Mouse (Mus musculus): ENCODE data around the gene A930002H24Rik. TPM values are rescaled to one million over a fixed set of nuclear protein-coding genes. Genes with fewer than 3 reads are reported as not detected.
"Not testable (repeated sequence)": the region's sequence is repeated elsewhere in the genome, so short reads cannot be mapped to it uniquely, and the experiment has no call there.

The A930002H24Rik gene
- polyA plus RNA-seq, 1 experiment from 2014 or later: 2.2 TPM

- no peaks in the 10 kb centered on the region for H3K9me3 ChIP-seq (replicated peaks)
- H3K4me1 ChIP-seq: no peaks in the 10 kb centered on the region
- DNase-seq (ENCODE audit: low spot score): no peak
- 90% methylated on average over 7 of the region's 7 CpGs for WGBS
- no peak overlapping the region for H3K4me3 ChIP-seq
- peaks cover 4% of the 10 kb centered on the region; the same call in 1 of the 2 replicates for H3K27me3 ChIP-seq (ENCODE audit: low read depth, poor library complexity, severe bottlenecking)
- H3K27ac ChIP-seq (replicated peaks): no peak overlapping the region
- H3K36me3 ChIP-seq: no peaks in the 10 kb centered on the region
Measured at GRCm38 (mm10) chr17:63857023-63857544, 6.5 kb downstream of the A930002H24Rik start.

DNA sequence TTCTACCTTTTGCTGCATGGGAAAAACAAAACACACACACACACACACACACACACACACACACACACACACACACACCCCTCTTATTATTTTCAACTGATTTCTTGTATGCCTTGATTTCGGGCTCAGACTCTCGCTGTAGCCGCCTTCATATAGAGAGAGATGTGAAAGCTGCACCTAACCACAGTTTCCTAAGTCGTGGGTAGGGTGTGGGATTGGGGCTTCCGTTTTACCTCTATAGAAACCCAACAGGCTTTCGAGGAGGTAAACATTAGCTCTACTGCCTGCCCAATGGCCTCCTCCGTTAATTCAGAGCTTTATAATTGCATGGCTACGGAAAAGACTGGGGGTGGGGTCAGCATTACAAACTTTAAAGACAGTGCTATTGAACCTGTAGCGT lies 13.6 kb downstream of the A930002H24Rik start:
- WGBS: 80% methylated on average over 9 of the region's 9 CpGs
- Histone ChIP-seq H3K4me1 (peaks cover 11% of the 10 kb centered on the region), H3K36me3 (no peaks in the 10 kb centered on the region), H3K27me3 (ENCODE audit: low read depth, poor library complexity, severe bottlenecking) (no peaks in the 10 kb centered on the region), H3K9me3 (replicated peaks) (no peaks in the 10 kb centered on the region), H3K4me3 (0 out of 2 replicates have a peak overlapping the region, but pooled peaks have one; percentile 81), H3K27ac (replicated peaks) (peak overlapping the region; percentile 93; the same call in 1 of the 2 replicates)
- no peak for DNase-seq (ENCODE audit: low spot score)

DNA sequence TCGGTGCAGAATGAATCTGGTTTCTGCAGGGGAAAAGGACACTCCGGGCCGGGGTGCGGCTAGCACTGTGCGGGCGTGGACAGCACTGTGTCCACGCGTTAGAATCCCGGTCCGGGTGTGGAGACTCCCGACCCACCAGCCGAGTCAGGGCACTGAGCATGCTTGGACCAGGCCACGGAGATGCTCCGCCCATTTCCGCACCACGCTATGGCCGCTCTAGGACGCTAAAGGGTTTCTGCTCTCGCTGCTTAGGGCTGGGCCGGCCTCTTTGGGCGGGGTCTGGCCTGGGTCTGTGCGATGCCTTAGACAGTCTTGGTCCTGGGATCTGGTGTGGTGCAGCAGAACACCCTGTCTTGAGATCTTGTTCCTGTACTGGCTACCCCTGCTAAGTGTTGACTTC lies 14.0 kb downstream of the A930002H24Rik start:
- WGBS: 0% methylated on average over 22 of the region's 22 CpGs
- Histone ChIP-seq H3K4me3 (peak overlapping the region; percentile 81), H3K4me1 (peaks cover 11% of the 10 kb centered on the region), H3K27me3 (ENCODE audit: low read depth, poor library complexity, severe bottlenecking) (no peaks in the 10 kb centered on the region), H3K9me3 (replicated peaks) (no peaks in the 10 kb centered on the region), H3K36me3 (no peaks in the 10 kb centered on the region), H3K27ac (replicated peaks) (peak overlapping the region; percentile 93)
- peak; percentile 89 for DNase-seq (ENCODE audit: low spot score)

DNA sequence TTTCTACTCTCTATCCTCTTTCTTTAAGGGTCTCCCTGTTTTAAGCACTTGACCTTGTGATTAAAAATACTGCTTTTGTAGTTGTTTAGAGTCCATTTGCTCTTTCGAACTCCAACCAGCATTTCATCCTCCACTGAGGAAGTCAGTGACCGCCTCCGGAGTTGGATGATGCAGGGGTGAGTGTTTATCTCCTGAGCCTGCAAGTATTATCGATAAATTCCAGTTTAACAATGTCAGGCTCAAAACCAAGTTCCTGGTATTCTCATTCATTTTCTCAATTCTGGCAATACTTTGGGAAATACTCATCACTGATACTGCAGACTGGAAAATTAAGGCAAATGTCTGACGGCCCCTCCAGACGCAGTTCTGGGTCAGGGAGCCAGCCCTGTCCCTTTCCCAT lies 14.4 kb downstream of the A930002H24Rik start:
- Histone ChIP-seq H3K36me3 (no peaks in the 10 kb centered on the region), H3K27ac (replicated peaks) (peak overlapping the region; percentile 93), H3K4me1 (peaks cover 11% of the 10 kb centered on the region), H3K9me3 (replicated peaks) (no peaks in the 10 kb centered on the region), H3K27me3 (ENCODE audit: low read depth, poor library complexity, severe bottlenecking) (no peaks in the 10 kb centered on the region), H3K4me3 (peak overlapping the region; percentile 81)
- WGBS: 9% methylated on average over 6 of the region's 6 CpGs
- no peak for DNase-seq (ENCODE audit: low spot score)

DNA sequence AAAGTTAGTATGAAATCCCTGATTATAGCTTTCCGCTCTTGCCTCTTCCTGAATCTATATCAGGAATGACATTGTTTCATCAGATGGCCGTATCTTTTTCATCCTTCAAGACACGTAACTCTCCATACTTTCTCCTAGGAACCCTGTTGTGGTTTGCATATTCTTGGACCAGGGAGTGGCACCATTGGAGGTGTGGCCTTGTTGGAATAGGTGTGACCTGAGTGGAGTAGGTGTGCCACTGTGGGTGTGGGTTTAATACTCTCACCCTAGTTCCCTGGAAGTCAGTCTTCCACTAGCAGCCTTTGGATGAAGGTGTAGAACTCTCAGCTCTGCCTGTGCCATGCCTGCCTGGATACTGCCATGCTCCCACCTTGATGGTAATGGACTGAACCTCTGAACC lies 17.8 kb downstream of the A930002H24Rik start:
- 91% methylated on average over 3 of the region's 3 CpGs for WGBS
- peaks cover 11% of the 10 kb centered on the region for H3K4me1 ChIP-seq
- H3K27ac ChIP-seq (replicated peaks); H3K27me3 ChIP-seq (ENCODE audit: low read depth, poor library complexity, severe bottlenecking); H3K9me3 ChIP-seq (replicated peaks); H3K36me3 ChIP-seq; DNase-seq (ENCODE audit: low spot score); H3K4me3 ChIP-seq: not testable (repeated sequence)

- H3K4me1 ChIP-seq: peaks cover 11% of the 10 kb centered on the region
- H3K4me3 ChIP-seq: no peak overlapping the region
- H3K27ac ChIP-seq (replicated peaks): no peak overlapping the region
- no peaks in the 10 kb centered on the region for H3K27me3 ChIP-seq (ENCODE audit: low read depth, poor library complexity, severe bottlenecking)
- 87% methylated on average over 5 of the region's 5 CpGs for WGBS
- DNase-seq (ENCODE audit: low spot score): no peak
- H3K36me3 ChIP-seq: no peaks in the 10 kb centered on the region
- H3K9me3 ChIP-seq (replicated peaks): no peaks in the 10 kb centered on the region
Measured at GRCm38 (mm10) chr17:63844936-63845335, 18.7 kb downstream of the A930002H24Rik start.

GRCm38 (mm10) chr17:63842226-63842625 lies 21.4 kb downstream of the A930002H24Rik start:
- no peaks in the 10 kb centered on the region for H3K36me3 ChIP-seq
- WGBS: 95% methylated on average over 1 of the region's 1 CpGs
- H3K4me3 ChIP-seq: no peak overlapping the region
- H3K27me3 ChIP-seq (ENCODE audit: low read depth, poor library complexity, severe bottlenecking): no peaks in the 10 kb centered on the region
- H3K9me3 ChIP-seq (replicated peaks): no peaks in the 10 kb centered on the region; the same call in 1 of the 2 replicates
- H3K4me1 ChIP-seq: no peaks in the 10 kb centered on the region
- H3K27ac ChIP-seq (replicated peaks): no peak overlapping the region
- DNase-seq (ENCODE audit: low spot score): no peak

DNA sequence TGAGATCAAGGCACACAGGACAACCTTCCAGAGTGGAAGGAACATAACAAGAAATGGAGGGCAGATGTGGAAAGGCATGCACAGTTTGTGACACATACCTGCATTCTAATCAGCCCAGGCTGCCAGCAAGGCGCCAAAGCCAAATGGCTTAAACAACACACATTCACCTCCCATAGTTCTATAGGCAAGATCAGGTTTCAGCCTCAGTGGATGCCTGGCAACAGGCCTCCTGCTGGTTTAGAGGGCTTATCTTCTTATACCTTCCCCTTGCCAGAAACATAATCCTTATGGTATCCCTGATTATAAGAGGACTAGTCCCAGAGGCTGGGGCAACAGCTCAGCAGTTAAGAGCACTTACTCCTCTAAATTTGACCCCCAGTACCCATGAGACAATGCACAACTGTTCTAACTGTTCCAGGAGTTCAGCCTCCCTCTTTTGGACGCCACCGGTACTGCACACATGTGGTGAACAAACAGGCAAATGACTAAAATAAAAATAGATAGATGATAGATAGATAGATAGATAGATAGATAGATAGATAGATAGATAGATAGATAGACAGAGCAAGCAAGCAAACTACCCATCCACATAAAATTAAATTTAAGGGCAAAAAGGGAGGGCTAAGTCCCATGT lies 23.8 kb downstream of the A930002H24Rik start:
- no peaks in the 10 kb centered on the region for H3K27me3 ChIP-seq (ENCODE audit: low read depth, poor library complexity, severe bottlenecking)
- H3K4me1 ChIP-seq: no peaks in the 10 kb centered on the region
- H3K27ac ChIP-seq (replicated peaks): no peak overlapping the region
- H3K9me3 ChIP-seq (replicated peaks): no peaks in the 10 kb centered on the region; the same call in 1 of the 2 replicates
- H3K36me3 ChIP-seq: no peaks in the 10 kb centered on the region
- H3K4me3 ChIP-seq: no peak overlapping the region
- no peak for DNase-seq (ENCODE audit: low spot score)
- WGBS: 88% methylated on average over 3 of the region's 3 CpGs

GRCm38 (mm10) chr17:63838144-63838543 lies 25.4 kb downstream of the A930002H24Rik start:
- Histone ChIP-seq H3K27ac (replicated peaks) (no peak overlapping the region), H3K9me3 (replicated peaks) (no peaks in the 10 kb centered on the region; the same call in 1 of the 2 replicates), H3K36me3 (no peaks in the 10 kb centered on the region), H3K4me1 (no peaks in the 10 kb centered on the region), H3K27me3 (ENCODE audit: low read depth, poor library complexity, severe bottlenecking) (no peaks in the 10 kb centered on the region), H3K4me3 (no peak overlapping the region)
- DNase-seq (ENCODE audit: low spot score): no peak
- WGBS: 94% methylated on average over 8 of the region's 8 CpGs

GRCm38 (mm10) chr17:63836641-63837040 lies 26.9 kb downstream of the A930002H24Rik start:
- H3K4me3 ChIP-seq: no peak overlapping the region
- WGBS: 89% methylated on average over 8 of the region's 8 CpGs
- peaks cover 6% of the 10 kb centered on the region for H3K4me1 ChIP-seq
- no peak for DNase-seq (ENCODE audit: low spot score)
- H3K27me3 ChIP-seq (ENCODE audit: low read depth, poor library complexity, severe bottlenecking): no peaks in the 10 kb centered on the region
- no peak overlapping the region for H3K27ac ChIP-seq (replicated peaks)
- H3K9me3 ChIP-seq (replicated peaks): no peaks in the 10 kb centered on the region; the same call in 1 of the 2 replicates
- H3K36me3 ChIP-seq: no peaks in the 10 kb centered on the region

- no peaks in the 10 kb centered on the region for H3K27me3 ChIP-seq (ENCODE audit: low read depth, poor library complexity, severe bottlenecking)
- no peak overlapping the region for H3K27ac ChIP-seq (replicated peaks)
- peaks cover 9% of the 10 kb centered on the region for H3K4me1 ChIP-seq
- no peak for DNase-seq (ENCODE audit: low spot score)
- WGBS: 95% methylated on average over 2 of the region's 2 CpGs
- no peaks in the 10 kb centered on the region for H3K36me3 ChIP-seq
- no peak overlapping the region for H3K4me3 ChIP-seq
- no peaks in the 10 kb centered on the region; the same call in 1 of the 2 replicates for H3K9me3 ChIP-seq (replicated peaks)
Measured at GRCm38 (mm10) chr17:63836223-63836622, 27.4 kb downstream of the A930002H24Rik start.

GRCm38 (mm10) chr17:63831550-63831949 lies 32.0 kb downstream of the A930002H24Rik start:
- WGBS: 87% methylated on average over 4 of the region's 4 CpGs
- H3K9me3 ChIP-seq (replicated peaks): no peaks in the 10 kb centered on the region
- H3K4me3 ChIP-seq: no peak overlapping the region
- H3K36me3 ChIP-seq: no peaks in the 10 kb centered on the region
- peaks cover 9% of the 10 kb centered on the region for H3K4me1 ChIP-seq
- no peak overlapping the region for H3K27ac ChIP-seq (replicated peaks)
- DNase-seq (ENCODE audit: low spot score): no peak
- H3K27me3 ChIP-seq (ENCODE audit: low read depth, poor library complexity, severe bottlenecking): no peaks in the 10 kb centered on the region

DNA sequence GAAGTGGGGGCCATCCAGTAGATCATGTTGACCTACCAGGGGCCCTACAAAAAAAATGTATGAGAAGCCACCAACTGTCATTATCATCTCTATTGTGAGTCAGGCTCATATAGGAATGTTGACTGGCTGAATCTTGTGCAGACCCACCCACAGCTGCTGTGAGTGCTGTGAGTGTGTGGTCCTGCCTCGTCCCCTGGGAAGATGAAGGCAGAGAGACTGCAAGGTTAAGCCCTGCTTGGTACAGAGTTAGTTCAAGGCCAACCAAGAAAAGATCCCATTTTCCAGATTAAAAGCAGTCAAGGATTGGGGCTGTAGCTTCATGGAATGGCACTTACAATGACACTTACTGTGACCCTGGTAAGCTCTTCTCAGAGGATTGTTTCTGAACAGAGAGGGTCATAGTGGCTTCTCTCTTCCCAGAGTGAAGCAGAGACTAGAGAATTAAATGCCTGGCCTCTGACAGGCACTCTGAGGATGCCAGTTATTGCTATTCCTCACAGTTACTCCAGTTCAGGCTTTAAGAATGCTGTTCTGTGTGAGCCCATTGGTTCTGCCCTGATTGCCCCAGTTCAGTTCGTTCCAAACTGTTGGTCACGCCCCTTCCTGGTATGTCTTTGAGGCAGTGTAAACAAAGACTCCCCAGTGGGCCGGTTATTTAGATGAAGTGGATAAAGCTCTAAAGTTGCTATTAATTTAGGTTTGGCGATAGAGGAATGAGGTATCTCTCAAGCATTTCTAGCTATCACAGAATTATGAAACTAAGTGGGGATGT lies 34.8 kb downstream of the A930002H24Rik start:
- H3K36me3 ChIP-seq: no peaks in the 10 kb centered on the region
- no peak for DNase-seq (ENCODE audit: low spot score)
- H3K27ac ChIP-seq (replicated peaks): no peak overlapping the region
- peaks cover 9% of the 10 kb centered on the region for H3K4me1 ChIP-seq
- WGBS: 63% methylated on average over 5 of the region's 5 CpGs
- no peaks in the 10 kb centered on the region for H3K27me3 ChIP-seq (ENCODE audit: low read depth, poor library complexity, severe bottlenecking)
- H3K9me3 ChIP-seq (replicated peaks): no peaks in the 10 kb centered on the region
- H3K4me3 ChIP-seq: no peak overlapping the region

All from midbrain, embryonic 10.5 days (tissue).